Mouse (Mus musculus): Measurements from ENCODE around the gene Cct5. TPM values are rescaled to one million over a fixed set of nuclear protein-coding genes. Genes with fewer than 3 reads are reported as not detected.
A peak's percentile ranks its signal among the peaks of the same experiment; 100 is the strongest.

Gene Cct5
- 104 and 152 TPM in 2 replicates for polyA plus RNA-seq (2011; ENCODE audit: insufficient read depth, insufficient read length, low replicate concordance, missing spikeins)

GRCm38 (mm10) chr15:31601646-31602374 is at the start of gene Cct5, which contains the start of gene Fam173b:
Gene Cct5, minus strand, starts transcription at chr15:31601804.
Gene Fam173b, plus strand, starts transcription at chr15:31601852.
- Histone ChIP-seq H3K27ac (ENCODE audit: control insufficient read depth, insufficient read depth, low read depth, low read length, poor library complexity) (peak within 1 kb of the TSS; percentile 92), H3K4me1 (ENCODE audit: control insufficient read depth, insufficient read depth, low read length) (peaks cover 4% of the 10 kb centered on the region), H3K4me3 (replicated peaks; ENCODE audit: control insufficient read depth, low read depth, low read length) (peak within 1 kb of the TSS; percentile 97)
- TF ChIP-seq CTCF (IDR thresholded peaks at IDR 0.05; ENCODE audit: control insufficient read depth, insufficient read depth, low read length), result peak; percentile 5; the same call in 1 of the 2 replicates
- TF ChIP-seq POLR2A (IDR thresholded peaks at IDR 0.05; ENCODE audit: borderline replicate concordance, control insufficient read depth, low read depth, low read length), result peak; percentile 89
- WGBS, result under 1% methylated on average over 63 of the region's 63 CpGs

GRCm38 (mm10) chr15:31650821-31651220 is 49.2 kb upstream of the Cct5 start:
- Histone ChIP-seq H3K4me1 (ENCODE audit: control insufficient read depth, insufficient read depth, low read length) (no peaks in the 10 kb centered on the region), H3K27ac (ENCODE audit: control insufficient read depth, insufficient read depth, low read depth, low read length, poor library complexity) (no peak overlapping the region), H3K4me3 (replicated peaks; ENCODE audit: control insufficient read depth, low read depth, low read length) (no peak overlapping the region)
- WGBS, result 91% methylated on average over 7 of the region's 7 CpGs
- no peak for TF ChIP-seq CTCF (IDR thresholded peaks at IDR 0.05; ENCODE audit: control insufficient read depth, insufficient read depth, low read length)
- no peak for TF ChIP-seq POLR2A (IDR thresholded peaks at IDR 0.05; ENCODE audit: borderline replicate concordance, control insufficient read depth, low read depth, low read length)

- WGBS, result 31% methylated on average over 12 of the region's 12 CpGs
- TF ChIP-seq CTCF (IDR thresholded peaks at IDR 0.05; ENCODE audit: control insufficient read depth, insufficient read depth, low read length) (no peak), POLR2A (IDR thresholded peaks at IDR 0.05; ENCODE audit: borderline replicate concordance, control insufficient read depth, low read depth, low read length) (no peak)
- Histone ChIP-seq H3K27ac (ENCODE audit: control insufficient read depth, insufficient read depth, low read depth, low read length, poor library complexity) (no peak overlapping the region), H3K4me3 (replicated peaks; ENCODE audit: control insufficient read depth, low read depth, low read length) (no peak overlapping the region), H3K4me1 (ENCODE audit: control insufficient read depth, insufficient read depth, low read length) (no peaks in the 10 kb centered on the region)
Observed at GRCm38 (mm10) chr15:31649691-31650090, 48.1 kb upstream of the Cct5 start.

- H3K4me3 ChIP-seq (replicated peaks; ENCODE audit: control insufficient read depth, low read depth, low read length), result no peak overlapping the region
- H3K4me1 ChIP-seq (ENCODE audit: control insufficient read depth, insufficient read depth, low read length), result no peaks in the 10 kb centered on the region
- WGBS, result 17% methylated on average over 8 of the region's 8 CpGs
- no peak for TF ChIP-seq POLR2A (IDR thresholded peaks at IDR 0.05; ENCODE audit: borderline replicate concordance, control insufficient read depth, low read depth, low read length)
- no peak for TF ChIP-seq CTCF (IDR thresholded peaks at IDR 0.05; ENCODE audit: control insufficient read depth, insufficient read depth, low read length)
- H3K27ac ChIP-seq (ENCODE audit: control insufficient read depth, insufficient read depth, low read depth, low read length, poor library complexity), result no peak overlapping the region
Observed at GRCm38 (mm10) chr15:31647851-31648569, 46.4 kb upstream of the Cct5 start.

GRCm38 (mm10) chr15:31647225-31647624 is 45.6 kb upstream of the Cct5 start:
- Histone ChIP-seq H3K4me3 (replicated peaks; ENCODE audit: control insufficient read depth, low read depth, low read length) (no peak overlapping the region), H3K4me1 (ENCODE audit: control insufficient read depth, insufficient read depth, low read length) (no peaks in the 10 kb centered on the region), H3K27ac (ENCODE audit: control insufficient read depth, insufficient read depth, low read depth, low read length, poor library complexity) (no peak overlapping the region)
- 76% methylated on average over 6 of the region's 6 CpGs for WGBS
- TF ChIP-seq POLR2A (IDR thresholded peaks at IDR 0.05; ENCODE audit: borderline replicate concordance, control insufficient read depth, low read depth, low read length) (no peak), CTCF (IDR thresholded peaks at IDR 0.05; ENCODE audit: control insufficient read depth, insufficient read depth, low read length) (no peak)

DNA sequence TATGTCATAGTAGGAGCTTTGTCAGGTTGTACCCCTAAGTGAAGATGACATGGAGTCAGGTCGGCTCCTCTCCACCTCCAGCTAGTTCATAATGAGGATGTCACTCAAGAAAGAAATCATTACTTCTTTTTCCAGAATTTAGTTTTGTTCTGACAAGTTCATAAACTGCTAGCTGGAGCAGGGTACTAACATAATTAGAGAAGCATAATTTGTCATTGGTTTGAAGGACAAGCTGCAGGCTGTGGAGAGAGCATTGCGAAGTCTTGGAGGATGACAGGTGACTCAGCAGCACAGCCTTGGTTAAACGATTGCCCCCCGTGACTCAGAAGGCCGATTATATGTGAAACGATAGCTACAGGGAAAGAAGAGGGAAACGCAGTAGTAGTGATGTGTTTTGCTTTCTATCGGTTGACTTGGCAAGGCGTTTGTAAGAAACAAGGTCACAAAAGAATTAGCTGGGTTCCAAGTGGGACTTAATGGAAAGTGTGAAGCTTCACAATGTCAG is 34.5 kb upstream of the Cct5 start:
- H3K27ac ChIP-seq (ENCODE audit: control insufficient read depth, insufficient read depth, low read depth, low read length, poor library complexity), result no peak overlapping the region
- no peaks in the 10 kb centered on the region for H3K4me1 ChIP-seq (ENCODE audit: control insufficient read depth, insufficient read depth, low read length)
- TF ChIP-seq POLR2A (IDR thresholded peaks at IDR 0.05; ENCODE audit: borderline replicate concordance, control insufficient read depth, low read depth, low read length) (no peak), CTCF (IDR thresholded peaks at IDR 0.05; ENCODE audit: control insufficient read depth, insufficient read depth, low read length) (no peak)
- H3K4me3 ChIP-seq (replicated peaks; ENCODE audit: control insufficient read depth, low read depth, low read length), result no peak overlapping the region
- 73% methylated on average over 9 of the region's 9 CpGs for WGBS

- WGBS, result 87% methylated on average over 6 of the region's 6 CpGs
- no peak for TF ChIP-seq POLR2A (IDR thresholded peaks at IDR 0.05; ENCODE audit: borderline replicate concordance, control insufficient read depth, low read depth, low read length)
- TF ChIP-seq CTCF (IDR thresholded peaks at IDR 0.05; ENCODE audit: control insufficient read depth, insufficient read depth, low read length), result no peak
- no peaks in the 10 kb centered on the region for H3K4me1 ChIP-seq (ENCODE audit: control insufficient read depth, insufficient read depth, low read length)
- no peak overlapping the region for H3K4me3 ChIP-seq (replicated peaks; ENCODE audit: control insufficient read depth, low read depth, low read length)
- no peak overlapping the region for H3K27ac ChIP-seq (ENCODE audit: control insufficient read depth, insufficient read depth, low read depth, low read length, poor library complexity)
Observed at GRCm38 (mm10) chr15:31634582-31634981, 33.0 kb upstream of the Cct5 start.

GRCm38 (mm10) chr15:31632478-31632877 is 30.9 kb upstream of the Cct5 start:
- no peak overlapping the region for H3K4me3 ChIP-seq (replicated peaks; ENCODE audit: control insufficient read depth, low read depth, low read length)
- no peak overlapping the region for H3K27ac ChIP-seq (ENCODE audit: control insufficient read depth, insufficient read depth, low read depth, low read length, poor library complexity)
- no peaks in the 10 kb centered on the region; the same call in 1 of the 2 replicates for H3K4me1 ChIP-seq (ENCODE audit: control insufficient read depth, insufficient read depth, low read length)
- TF ChIP-seq CTCF (IDR thresholded peaks at IDR 0.05; ENCODE audit: control insufficient read depth, insufficient read depth, low read length) (no peak), POLR2A (IDR thresholded peaks at IDR 0.05; ENCODE audit: borderline replicate concordance, control insufficient read depth, low read depth, low read length) (no peak)
- WGBS, result 79% methylated on average over 4 of the region's 4 CpGs
